Mouse (Mus musculus) stomach, embryonic 14.5 days (tissue): ENCODE measurements around the gene Retreg3. TPM values are rescaled to one million over a fixed set of nuclear protein-coding genes. Genes with fewer than 3 reads are reported as not detected.

ENCODE experiments used
- microRNA-seq: library from miRNA; unstranded; fragments of <30 nt; microRNA quantifications from one replicate; pipeline ENCODE4, GENCODE M21; 2016
- polyA plus RNA-seq: library from polyadenylated mRNA; unstranded; fragments of >200 nt; fragmentation: Nextera tagmentation; extraction: Ambion mirVana; gene quantifications from 2 replicates; pipeline ENCODE4 v1.2.1, GENCODE M21; 2014

The Retreg3 gene
- polyA plus RNA-seq, 1 experiment from 2014 or later, result 8.0 TPM

Small RNA genes within 50 kb of the gene (microRNA-seq; reads per million reads assigned to microRNA genes)
- not detected for gene Gm27626

Other genes starting within 250 kb of the Retreg3 start
- 43.5 and 44.8 TPM in 2 replicates for gene Stat3, start 180.4 kb downstream of the Retreg3 start, polyA plus RNA-seq
- gene Cavin1, start 149.0 kb downstream of the Retreg3 start, polyA plus RNA-seq, result 136 and 158 TPM in 2 replicates
- 38.4 and 42.0 TPM in 2 replicates for gene Atp6v0a1, start 110.4 kb downstream of the Retreg3 start, polyA plus RNA-seq
- 11.2 and 14.2 TPM in 2 replicates for gene Naglu, start 49.9 kb downstream of the Retreg3 start, polyA plus RNA-seq
- not detected in 2 replicates for gene Hsd17b1, start 41.5 kb downstream of the Retreg3 start, polyA plus RNA-seq
- 37.9 and 41.3 TPM in 2 replicates for gene Coasy, start 37.3 kb downstream of the Retreg3 start, polyA plus RNA-seq
- 36.7 and 46.0 TPM in 2 replicates for gene Mlx, start 32.6 kb downstream of the Retreg3 start, polyA plus RNA-seq
- 29.7 and 36.4 TPM in 2 replicates for gene Psmc3ip, start 24.5 kb downstream of the Retreg3 start, polyA plus RNA-seq
- gene Tubg1, start within 50 bp of the Retreg3 start, polyA plus RNA-seq, result 70.5 and 70.9 TPM in 2 replicates
- gene Tubg2, start 36.0 kb upstream of the Retreg3 start, polyA plus RNA-seq, result 3.6 and 4.5 TPM in 2 replicates
- gene Cntnap1, start 50.6 kb upstream of the Retreg3 start, polyA plus RNA-seq, result 2.1 and 2.2 TPM in 2 replicates
- gene Plekhh3, start 51.5 kb upstream of the Retreg3 start, polyA plus RNA-seq, result 25.6 and 26.0 TPM in 2 replicates
- 0.14 and 0.33 TPM in 2 replicates for gene Ccr10, start 55.5 kb upstream of the Retreg3 start, polyA plus RNA-seq
- gene Ezh1, start 106.6 kb upstream of the Retreg3 start, polyA plus RNA-seq, result 17.7 and 19.1 TPM in 2 replicates
- gene Ramp2, start 126.1 kb upstream of the Retreg3 start, polyA plus RNA-seq, result 123 and 128 TPM in 2 replicates
- 153 and 154 TPM in 2 replicates for gene Vps25, start 133.8 kb upstream of the Retreg3 start, polyA plus RNA-seq
- gene Wnk4, start 140.7 kb upstream of the Retreg3 start, polyA plus RNA-seq, result 21.9 and 26.8 TPM in 2 replicates
- 0.87 and 1.6 TPM in 2 replicates for gene Cntd1, start 159.1 kb upstream of the Retreg3 start, polyA plus RNA-seq
- gene Coa3, start 159.2 kb upstream of the Retreg3 start, polyA plus RNA-seq, result 207 and 215 TPM in 2 replicates
- 140 and 144 TPM in 2 replicates for gene Becn1, start 182.4 kb upstream of the Retreg3 start, polyA plus RNA-seq
- 84.6 and 96.2 TPM in 2 replicates for gene Psme3, start 196.3 kb upstream of the Retreg3 start, polyA plus RNA-seq
- 1.3 and 1.8 TPM in 2 replicates for gene Aoc2, start 205.2 kb upstream of the Retreg3 start, polyA plus RNA-seq
- 3.2 TPM in 2 replicates for gene Aoc3, start 210.7 kb upstream of the Retreg3 start, polyA plus RNA-seq
- gene G6pc, start 247.7 kb upstream of the Retreg3 start, polyA plus RNA-seq, result not detected in 2 replicates